In the genomic region with DNA sequence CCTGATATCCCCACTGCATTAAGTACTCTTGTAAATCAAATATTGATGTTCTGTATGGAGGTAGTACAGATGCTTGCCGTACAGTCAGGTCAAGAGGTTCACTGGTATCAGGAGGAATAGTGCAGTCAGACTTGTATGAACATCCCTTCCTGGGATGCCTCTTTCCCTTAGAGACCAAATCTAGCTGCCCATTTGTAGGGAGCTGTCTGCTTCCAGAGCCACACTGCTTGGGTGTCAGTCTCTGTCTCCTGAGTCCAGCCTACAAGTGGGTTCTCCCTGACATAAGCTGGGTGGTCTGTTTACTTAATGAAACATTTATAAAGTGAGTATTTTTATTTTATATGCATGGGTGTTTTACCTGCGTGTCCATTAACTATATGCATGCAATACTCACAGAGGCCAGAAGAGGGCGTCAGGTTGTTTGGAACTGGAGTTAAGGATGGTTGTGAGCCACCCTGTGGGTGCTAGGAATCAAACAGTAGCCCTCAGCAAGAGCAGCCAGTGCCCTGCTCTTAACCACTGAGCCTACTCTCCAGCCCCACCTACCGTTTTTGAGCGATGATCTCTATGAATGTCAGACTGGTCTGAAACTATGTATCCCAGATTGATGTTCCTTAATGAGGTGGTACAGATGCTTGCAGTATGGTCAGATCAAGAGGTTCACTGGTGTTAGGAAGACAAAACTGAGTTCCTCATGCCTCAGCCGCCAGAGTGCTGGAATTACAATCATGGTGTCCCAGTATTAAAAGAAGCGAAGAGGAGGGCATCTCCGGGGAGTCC, we compare ENCODE assay signal across 10 mouse cellular contexts. TPM values are rescaled to one million over a fixed set of nuclear protein-coding genes. Genes with fewer than 3 reads are reported as not detected.
DNase-seq lines count a peak whose midpoint lies in the region; TF ChIP-seq lines count a peak whose summit lies in the region.
"Had no signal": no experiment of that assay in that cellular context is flagged by ENCODE, and none has a peak within 500 bp of the region (broad histone marks: within the 10 kb centered on the region; RNA-seq: fewer than 3 reads in every experiment).

No protein-coding gene starts in this region.

- dilution Hi-C loops in CH12.LX (cut with MboI; ENCODE audit: extremely low pct_ligation_motif_present, extremely low pct_unique_long_range_greater_than_20kb, low sequenced_read_pairs), result no loop called here

- peaks cover 0 to 13% of the 10 kb centered on the region in 2 experiments; a peak in 1 of 4 replicates for H3K4me1 ChIP-seq in CH12.LX (ENCODE audit: control insufficient read depth in 1 of 2, insufficient read depth in 2 of 2)
- H3K4me1 ChIP-seq in brown adipose tissue, adult 24 weeks (ENCODE audit: control insufficient read depth, insufficient read depth, insufficient read length, low read length), result peaks cover 24% of the 10 kb centered on the region
- H3K4me1 ChIP-seq in limb, embryonic 10.5 days, result peaks cover 12% of the 10 kb centered on the region
- H3K4me1 ChIP-seq: neural tube, embryonic 12.5 days had no signal

- no peak for TF ChIP-seq RAD21 in CH12.LX (IDR thresholded peaks at IDR 0.05; ENCODE audit: low read depth, low read length)

- H3K9ac ChIP-seq in CH12.LX (ENCODE audit: insufficient read depth, low read depth), result no peak overlapping the region
- H3K9ac ChIP-seq: neural tube, embryonic 12.5 days had no signal

- in situ Hi-C loops in CH12.LX (cut with MboI; ENCODE audit: low pct_ligation_motif_present, low pct_unique_long_range_greater_than_20kb, low sequenced_read_pairs), result no loop called here

- no peak for TF ChIP-seq EP300 in CH12.LX (IDR thresholded peaks at IDR 0.05; ENCODE audit: low read length)

- peaks cover 3 to 52% of the 10 kb centered on the region in 2 experiments for H3K36me3 ChIP-seq in CH12.LX (replicated peaks in 1 of 2; ENCODE audit: control insufficient read depth in 1 of 2, insufficient read depth in 1 of 2, low read length in 1 of 2)
- peaks cover 8% of the 10 kb centered on the region for H3K36me3 ChIP-seq in limb, embryonic 10.5 days

- TF ChIP-seq CTCF in left cerebral cortex, adult 2 months (IDR thresholded peaks at IDR 0.05), result peak; percentile 41
- TF ChIP-seq CTCF in CH12.LX (conservative IDR thresholded peaks at IDR 0.05 in 1 of 2, IDR thresholded peaks at IDR 0.05 in 1 of 2; ENCODE audit: low read depth in 2 of 2, low read length in 2 of 2), result peak; percentile 26 to 29

- no peak for DNase-seq in left cerebral cortex, adult 2 months (ENCODE audit: extremely low spot score in 1 of 2, low spot score in 2 of 2)
- DNase-seq in left cerebral cortex, adult 18-20 months (ENCODE audit: low spot score in 2 of 2), result no peak
- DNase-seq in B cell, adult 2 months, result peak; percentile 52 to 55
- DNase-seq in CH12.LX (ENCODE audit: extremely low read depth), result no peak
- no peak for DNase-seq in layer of hippocampus, postnatal 14 days (ENCODE audit: low spot score in 2 of 2)
- DNase-seq in limb, embryonic 10.5 days (ENCODE audit: low spot score), result no peak
- DNase-seq: adrenal gland, adult 2 months; cerebellum, postnatal 14 days had no signal

- intact Hi-C loops in left cerebral cortex, adult 2 months (cut with DNase I), result no loop called here

- peaks cover 2% of the 10 kb centered on the region for H3K9me3 ChIP-seq in CH12.LX (replicated peaks; ENCODE audit: low read length)
- H3K9me3 ChIP-seq in limb, embryonic 10.5 days (replicated peaks), result no peaks in the 10 kb centered on the region
- H3K9me3 ChIP-seq: neural tube, embryonic 12.5 days had no signal

- no peaks in the 10 kb centered on the region for H3K27me3 ChIP-seq in CH12.LX (replicated peaks)
- no peaks in the 10 kb centered on the region for H3K27me3 ChIP-seq in limb, embryonic 10.5 days (ENCODE audit: low read depth, poor library complexity, severe bottlenecking)
- H3K27me3 ChIP-seq: neural tube, embryonic 12.5 days had no signal

- H3K4me3 ChIP-seq in left cerebral cortex, adult 2 months, result no peak overlapping the region
- no peak overlapping the region for H3K4me3 ChIP-seq in CH12.LX (replicated peaks in 1 of 3; ENCODE audit: low read depth in 2 of 3, low read length in 2 of 3, poor library complexity in 1 of 3)
- H3K4me3 ChIP-seq in brown adipose tissue, adult 24 weeks (ENCODE audit: insufficient read depth, low read depth, low read length), result no peak overlapping the region
- no peak overlapping the region for H3K4me3 ChIP-seq in limb, embryonic 10.5 days
- H3K4me3 ChIP-seq: neural tube, embryonic 12.5 days had no signal

- H3K79me2 ChIP-seq in CH12.LX (replicated peaks; ENCODE audit: control insufficient read depth, extremely low read depth, insufficient read depth, poor library complexity, severe bottlenecking), result no peaks in the 10 kb centered on the region

- 88% methylated on average over 8 of the region's 8 CpGs for WGBS in limb, embryonic 10.5 days

- H3K4me2 ChIP-seq in CH12.LX (ENCODE audit: insufficient read depth, low read depth, poor library complexity, severe bottlenecking), result no peak overlapping the region
- H3K4me2 ChIP-seq: neural tube, embryonic 12.5 days had no signal

- no peak overlapping the region for H3K27ac ChIP-seq in left cerebral cortex, adult 2 months
- no peak overlapping the region for H3K27ac ChIP-seq in CH12.LX (ENCODE audit: insufficient read depth, low read depth)
- H3K27ac ChIP-seq in brown adipose tissue, adult 24 weeks (replicated peaks; ENCODE audit: low read depth, low read length), result peak overlapping the region; percentile 96; the same call in 1 of the 2 replicates
- H3K27ac ChIP-seq in limb, embryonic 10.5 days, result no peak overlapping the region
- H3K27ac ChIP-seq: neural tube, embryonic 12.5 days had no signal

- no peak for TF ChIP-seq POLR2A in CH12.LX (IDR thresholded peaks at IDR 0.05; ENCODE audit: low read depth, low read length)

TF ChIP-seq in CH12.LX, 34 proteins besides CTCF, POLR2A, EP300 and RAD21:
- TF ChIP-seq BHLHE40 (IDR thresholded peaks at IDR 0.05; ENCODE audit: low read depth, low read length), result no peak
- no peak for TF ChIP-seq GABPA (IDR thresholded peaks at IDR 0.05; ENCODE audit: insufficient replicate concordance, low read depth, low read length)
- TF ChIP-seq MAX (IDR thresholded peaks at IDR 0.05; ENCODE audit: low read length), result no peak
- no peak for TF ChIP-seq NRF1 (IDR thresholded peaks at IDR 0.05; ENCODE audit: low read depth, low read length)
- TF ChIP-seq ZKSCAN1 (IDR thresholded peaks at IDR 0.05; ENCODE audit: borderline replicate concordance, low read depth, low read length), result no peak
- no peak for TF ChIP-seq PAX5 (IDR thresholded peaks at IDR 0.05; ENCODE audit: low read length)
- TF ChIP-seq RCOR1 (conservative IDR thresholded peaks at IDR 0.05; ENCODE audit: low read depth, low read length), result no peak
- no peak for TF ChIP-seq MEF2A (IDR thresholded peaks at IDR 0.05; ENCODE audit: borderline replicate concordance, low read depth, low read length)
- no peak for TF ChIP-seq USF1 (IDR thresholded peaks at IDR 0.05; ENCODE audit: low read depth, low read length)
- no peak for TF ChIP-seq CHD1 (IDR thresholded peaks at IDR 0.05; ENCODE audit: low read depth, low read length)
- no peak for TF ChIP-seq SMC3 (IDR thresholded peaks at IDR 0.05; ENCODE audit: low read depth, low read length)
- TF ChIP-seq MAZ (IDR thresholded peaks at IDR 0.05; ENCODE audit: low read depth, low read length), result no peak
- TF ChIP-seq E2F4 (IDR thresholded peaks at IDR 0.05; ENCODE audit: insufficient replicate concordance, low read depth, low read length), result no peak
- no peak for TF ChIP-seq UBTF (IDR thresholded peaks at IDR 0.05; ENCODE audit: low read depth, low read length)
- no peak for TF ChIP-seq TCF12 (IDR thresholded peaks at IDR 0.05; ENCODE audit: low read depth, low read length)
- TF ChIP-seq HCFC1 (IDR thresholded peaks at IDR 0.05; ENCODE audit: low read depth, low read length), result no peak
- no peak for TF ChIP-seq ZMIZ1 (IDR thresholded peaks at IDR 0.05; ENCODE audit: low read depth, low read length)
- no peak for TF ChIP-seq MXI1 (IDR thresholded peaks at IDR 0.05; ENCODE audit: low read depth, low read length)
- no peak for TF ChIP-seq CHD2 (IDR thresholded peaks at IDR 0.05; ENCODE audit: low read length)
TF ChIP-seq in CH12.LX: peak in this region for 0.

RNA-seq across cellular contexts. Expression of gene 1600014C10Rik, which starts 7.2 kb away (rescaled TPM):
- 10 to 100 TPM; 20.7 to 24.0 TPM for total RNA-seq in left cerebral cortex, adult 2 months (2021)
- total RNA-seq in left cerebral cortex, adult 18-20 months (2021), result 10 to 100 TPM; 24.5 to 26.3 TPM
- total RNA-seq in CH12.LX (2012; rRNA removed) (7.4 and 8.1 TPM in 2 replicates), CH12.LX (2014; rRNA removed) (9.7 and 10.3 TPM in 2 replicates)
- polyA plus RNA-seq in CH12.LX (2012; ENCODE audit: insufficient read length, low read depth), result 9.4 and 10.6 TPM in 2 replicates
- 56.3 and 63.9 TPM in 2 replicates for polyA plus RNA-seq in brown adipose tissue, adult 24 weeks (2012; ENCODE audit: insufficient read depth, insufficient read length, missing spikeins)
- 10 to 100 TPM; 17.4 to 20.6 TPM for total RNA-seq in layer of hippocampus, postnatal 14 days (2021)
- 12.2 and 14.5 TPM in 2 replicates for polyA plus RNA-seq in limb, embryonic 10.5 days (2016; fragmentation: Nextera tagmentation; extraction: Ambion mirVana)

RNA-seq across cellular contexts. Expression of gene Plekhf1, which starts 37.6 kb away (rescaled TPM):
- total RNA-seq in left cerebral cortex, adult 2 months (2021), result 1 to 10 TPM; 2.3 to 2.5 TPM
- 1 to 10 TPM; 1.5 to 1.7 TPM for total RNA-seq in left cerebral cortex, adult 18-20 months (2021)
- total RNA-seq in CH12.LX (2012; rRNA removed) (0.59 and 0.72 TPM in 2 replicates), CH12.LX (2014; rRNA removed) (0.16 and 0.24 TPM in 2 replicates)
- 0.12 TPM in 1 of 2 replicates, not detected in the other for polyA plus RNA-seq in CH12.LX (2012; ENCODE audit: insufficient read length, low read depth)
- 1.1 and 3.3 TPM in 2 replicates for polyA plus RNA-seq in brown adipose tissue, adult 24 weeks (2012; ENCODE audit: insufficient read depth, insufficient read length, missing spikeins)
- 1 to 10 TPM; 2.8 to 3.1 TPM for total RNA-seq in layer of hippocampus, postnatal 14 days (2021)
- polyA plus RNA-seq in limb, embryonic 10.5 days (2016; fragmentation: Nextera tagmentation; extraction: Ambion mirVana), result 2.9 and 4.3 TPM in 2 replicates

Comparison
In these comparisons a context has a peak if more than half of its experiments do, and no peak if none do; other contexts are left out.
1. DNase-seq: peak in B cell, adult 2 months (2 of 2); none in left cerebral cortex, adult 2 months (0 of 2), left cerebral cortex, adult 18-20 months (0 of 2), CH12.LX (single experiment), layer of hippocampus, postnatal 14 days (0 of 2) and limb, embryonic 10.5 days (single experiment).